ENCODE assay signal across 8 mouse cellular contexts in the genomic region with DNA sequence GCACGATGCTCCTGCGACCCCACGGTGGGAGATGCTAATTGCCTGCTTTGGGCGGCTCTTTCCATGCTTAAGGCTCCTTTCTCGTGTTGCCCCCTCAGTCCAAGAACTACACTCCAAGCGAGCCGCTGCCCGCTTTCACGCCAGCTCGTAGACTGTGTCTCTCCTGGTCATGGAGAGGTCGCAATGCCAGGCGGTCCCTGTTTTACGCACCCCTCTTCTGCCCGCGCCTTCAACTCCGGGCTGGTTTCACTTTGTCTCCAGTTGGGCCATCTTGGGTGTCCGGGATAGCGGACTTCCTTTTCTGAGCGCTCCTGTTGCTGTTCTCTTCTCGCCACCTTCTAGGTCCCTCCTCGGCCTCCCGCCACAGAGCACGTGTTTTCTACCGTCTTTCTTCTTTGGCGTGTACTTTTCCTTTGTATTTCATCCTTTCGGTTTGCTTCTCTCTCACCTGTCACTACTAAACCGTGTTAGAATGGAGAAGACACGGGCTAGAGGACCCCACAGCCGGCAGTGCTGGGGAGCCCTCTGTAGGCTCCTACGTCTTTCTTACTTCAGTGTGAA. TPM values are rescaled to one million over a fixed set of nuclear protein-coding genes. Genes with fewer than 3 reads are reported as not detected.
A peak's percentile ranks its signal among the peaks of the same experiment; 100 is the strongest.
DNase-seq lines count a peak whose midpoint lies in the region; ATAC-seq and TF ChIP-seq lines count a peak whose summit lies in the region.

No protein-coding gene starts in this region.

- TF ChIP-seq CTCF in liver, embryonic 14.5 days (IDR thresholded peaks at IDR 0.05; ENCODE audit: low read depth), result no peak

- peak overlapping the region; percentile 73 for H3K4me2 ChIP-seq in liver, embryonic 14.5 days (ENCODE audit: low read depth)
- peak overlapping the region; percentile 98 for H3K4me2 ChIP-seq in myocyte (ENCODE audit: low read depth)

- H3K79me2 ChIP-seq in myocyte (ENCODE audit: control insufficient read depth, insufficient read depth), result no peaks in the 10 kb centered on the region

- TF ChIP-seq EP300 in liver, embryonic 14.5 days (IDR thresholded peaks at IDR 0.05; ENCODE audit: low read depth), result no peak

- H3ac ChIP-seq in myocyte (ENCODE audit: control insufficient read depth, insufficient read length), result no peak overlapping the region

- peaks cover 2% of the 10 kb centered on the region; the same call in 1 of the 2 replicates for H3K9me3 ChIP-seq in hindbrain, embryonic 10.5 days
- H3K9me3 ChIP-seq in liver, embryonic 14.5 days (ENCODE audit: control insufficient read depth, low read length), result no peaks in the 10 kb centered on the region

- peaks cover 44% of the 10 kb centered on the region for H3K4me1 ChIP-seq in hindbrain, embryonic 10.5 days (replicated peaks)
- H3K4me1 ChIP-seq in liver, embryonic 14.5 days (replicated peaks; ENCODE audit: control insufficient read depth in 2 of 2, insufficient read depth in 2 of 2, low read length in 1 of 2), result no peaks in the 10 kb centered on the region

- H3K27me3 ChIP-seq in hindbrain, embryonic 10.5 days (ENCODE audit: insufficient read depth, poor library complexity, severe bottlenecking), result peaks cover 66% of the 10 kb centered on the region
- peaks cover 46% of the 10 kb centered on the region for H3K27me3 ChIP-seq in liver, embryonic 14.5 days (ENCODE audit: control insufficient read depth, insufficient read depth, low read length)
- peaks cover 11% of the 10 kb centered on the region for H3K27me3 ChIP-seq in myocyte (ENCODE audit: control insufficient read depth, insufficient read depth, insufficient read length)

- peak; percentile 65; the same call in 1 of the 2 replicates for ATAC-seq in liver, embryonic 14.5 days (ENCODE audit: insufficient read depth)

- H3K36me3 ChIP-seq in hindbrain, embryonic 10.5 days, result no peaks in the 10 kb centered on the region
- H3K36me3 ChIP-seq in liver, embryonic 14.5 days (replicated peaks; ENCODE audit: control insufficient read depth, insufficient read depth, low read depth), result no peaks in the 10 kb centered on the region
- H3K36me3 ChIP-seq in myocyte (ENCODE audit: control insufficient read depth, insufficient read depth), result no peaks in the 10 kb centered on the region

- peak overlapping the region; percentile 31; the same call in 1 of the 2 replicates for H3K9ac ChIP-seq in liver, embryonic 14.5 days (replicated peaks)

- H3K27ac ChIP-seq in hindbrain, embryonic 10.5 days, result peak overlapping the region; percentile 75
- H3K27ac ChIP-seq in liver, embryonic 14.5 days, result no peak overlapping the region

- peak overlapping the region; percentile 64 for H3K4me3 ChIP-seq in hindbrain, embryonic 10.5 days
- peak overlapping the region; percentile 53 to 66 for H3K4me3 ChIP-seq in liver, embryonic 14.5 days (ENCODE audit: insufficient read depth in 1 of 2, low read depth in 2 of 2, low read length in 2 of 2)
- H3K4me3 ChIP-seq in myocyte, result peak overlapping the region; percentile 20

- WGBS in hindbrain, embryonic 10.5 days, result 4% methylated on average over 30 of the region's 30 CpGs
- 4% methylated on average over 30 of the region's 30 CpGs for WGBS in liver, embryonic 14.5 days (ENCODE audit: insufficient replicate concordance)

- TF ChIP-seq POLR2A in myocyte (IDR thresholded peaks at IDR 0.05; ENCODE audit: insufficient read length, low read depth), result no peak

- DNase-seq in adrenal gland, adult 18-20 months (ENCODE audit: low spot score in 2 of 2), result peak; percentile 28 to 44
- no peak for DNase-seq in adrenal gland, adult 2 months
- peak; percentile 10 for DNase-seq in urinary bladder, postnatal 25 days (ENCODE audit: low spot score)
- no peak for DNase-seq in urinary bladder, adult 2 months (ENCODE audit: low spot score)
- DNase-seq in hindbrain, embryonic 10.5 days (ENCODE audit: low spot score), result no peak
- DNase-seq in liver, embryonic 14.5 days (ENCODE audit: low read depth in 3 of 3, low spot score in 3 of 3), result no peak
- DNase-seq in embryo, embryonic 11 days, result no peak

TF ChIP-seq in myocyte, 11 proteins besides CTCF, POLR2A, EP300 and RAD21:
- TF ChIP-seq MYOD1 (IDR thresholded peaks at IDR 0.05; ENCODE audit: control insufficient read depth in 1 of 3, insufficient read length in 2 of 3, low read depth in 2 of 3) (no peak), MAX (IDR thresholded peaks at IDR 0.05; ENCODE audit: low read depth) (no peak), TCF3 (IDR thresholded peaks at IDR 0.05; ENCODE audit: insufficient read length, low read depth) (no peak), CEBPB (IDR thresholded peaks at IDR 0.05; ENCODE audit: insufficient read depth, poor library complexity, severe bottlenecking) (no peak), USF1 (IDR thresholded peaks at IDR 0.05; ENCODE audit: low read depth) (no peak), POLR2AphosphoS2 (IDR thresholded peaks at IDR 0.05; ENCODE audit: insufficient read length, low read depth) (no peak), E2F4 (IDR thresholded peaks at IDR 0.05; ENCODE audit: insufficient read depth) (no peak), MYOG (IDR thresholded peaks at IDR 0.05; ENCODE audit: control insufficient read depth in 1 of 3, insufficient read depth in 1 of 3, insufficient read length in 2 of 3, low read depth in 2 of 3) (no peak), SRF (IDR thresholded peaks at IDR 0.05; ENCODE audit: control insufficient read depth, insufficient read length, low read depth) (no peak), TCF12 (IDR thresholded peaks at IDR 0.05; ENCODE audit: insufficient read depth, poor library complexity, severe bottlenecking) (no peak), REST (IDR thresholded peaks at IDR 0.05; ENCODE audit: insufficient read depth, insufficient read length) (no peak)

RNA-seq across cellular contexts. Expression of gene Vrk1, which starts 46.9 kb away (rescaled TPM):
- 10 to 100 TPM; 13.1 to 14.4 TPM for total RNA-seq in adrenal gland, adult 18-20 months (2021)
- total RNA-seq in adrenal gland, adult 2 months (2021), result 10 to 100 TPM; 13.6 to 14.9 TPM
- 1.6 and 1.8 TPM in 2 replicates for polyA plus RNA-seq in adrenal gland, adult 2 months (2012; rRNA removed)
- 14.1 and 14.4 TPM in 2 replicates for polyA plus RNA-seq in urinary bladder, adult 2 months (2012; rRNA removed)
- 81.7 and 109 TPM in 2 replicates for polyA plus RNA-seq in hindbrain, embryonic 10.5 days (2016; fragmentation: Nextera tagmentation; extraction: Ambion mirVana)
- polyA plus RNA-seq in liver, embryonic 14.5 days (2012; rRNA removed), result 34.0 and 60.2 TPM in 2 replicates
- 103 and 111 TPM in 2 replicates for polyA plus RNA-seq in liver, embryonic 14.5 days (2014; fragmentation: Nextera tagmentation; extraction: Ambion mirVana)
- polyA plus RNA-seq in myocyte (2012; fragmentation: generic; extraction: Trizol), result 10.3 TPM

Comparison
In these comparisons a context has a peak if more than half of its experiments do, and no peak if none do; other contexts are left out.
1. DNase-seq: peak in adrenal gland, adult 18-20 months (2 of 2) and urinary bladder, postnatal 25 days (single experiment); none in adrenal gland, adult 2 months (single experiment), urinary bladder, adult 2 months (single experiment), hindbrain, embryonic 10.5 days (single experiment), liver, embryonic 14.5 days (0 of 3) and embryo, embryonic 11 days (single experiment).
2. Peak in every context shown above with its lines, with median percentiles within 50 percentile points of each other: H3K4me3 ChIP-seq.